Mouse (Mus musculus): ENCODE measurements around the gene Nmt1. TPM values are rescaled to one million over a fixed set of nuclear protein-coding genes. Genes with fewer than 3 reads are reported as not detected.

The Nmt1 gene
- polyA plus RNA-seq, 2 experiments, result 22.3 to 44.3 TPM

DNA sequence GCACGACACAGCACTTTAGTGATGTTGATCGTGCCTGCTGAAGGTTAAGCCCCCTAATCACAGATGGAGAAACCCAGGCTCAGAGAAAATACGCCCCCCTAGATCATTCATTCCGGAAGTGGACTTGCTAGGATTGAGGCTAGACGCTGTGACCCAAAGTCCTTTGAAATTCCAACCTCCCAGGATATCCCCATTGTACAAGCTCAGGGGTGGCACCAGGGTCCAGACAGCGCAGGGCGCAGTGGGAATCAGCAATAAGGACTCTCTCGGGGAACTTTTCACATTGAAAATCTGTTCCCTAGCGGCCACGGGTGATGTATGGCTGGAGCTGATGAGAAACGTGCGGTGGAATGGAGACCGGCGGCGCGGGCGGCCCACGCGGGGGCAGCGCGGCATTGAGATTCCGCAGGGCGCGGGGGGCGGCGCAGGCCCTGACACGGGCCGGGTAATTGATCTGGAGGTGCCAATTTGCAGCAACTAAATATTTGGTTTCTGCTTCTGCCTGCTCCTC, 38.3 kb upstream of the Nmt1 start:
- H3K27me3 ChIP-seq (ENCODE audit: control insufficient read depth, insufficient read depth, low read length), result peaks cover 43% of the 10 kb centered on the region
- no peaks in the 10 kb centered on the region for H3K9me3 ChIP-seq (ENCODE audit: control insufficient read depth, low read length)
- H3K4me1 ChIP-seq (replicated peaks; ENCODE audit: control insufficient read depth in 2 of 2, insufficient read depth in 2 of 2, low read length in 1 of 2), result no peaks in the 10 kb centered on the region
- ATAC-seq (ENCODE audit: insufficient read depth) (no peak), DNase-seq (ENCODE audit: low read depth in 3 of 3, low spot score in 3 of 3) (no peak)
- no peak for TF ChIP-seq CTCF (IDR thresholded peaks at IDR 0.05; ENCODE audit: low read depth)
- no peak for TF ChIP-seq EP300 (IDR thresholded peaks at IDR 0.05; ENCODE audit: low read depth)
- no peaks in the 10 kb centered on the region for H3K36me3 ChIP-seq (replicated peaks; ENCODE audit: control insufficient read depth, insufficient read depth, low read depth)
- 9% methylated on average over 28 of the region's 28 CpGs for WGBS (ENCODE audit: insufficient replicate concordance)
- peak overlapping the region in 1 of 2 experiments; percentile 25; a peak in 2 of 4 replicates for H3K4me3 ChIP-seq (ENCODE audit: insufficient read depth in 1 of 2, low read depth in 2 of 2, low read length in 2 of 2)
- H3K4me2 ChIP-seq (ENCODE audit: low read depth), result peak overlapping the region; percentile 51
- H3K9ac ChIP-seq (replicated peaks), result no peak overlapping the region
- H3K27ac ChIP-seq, result no peak overlapping the region

DNA sequence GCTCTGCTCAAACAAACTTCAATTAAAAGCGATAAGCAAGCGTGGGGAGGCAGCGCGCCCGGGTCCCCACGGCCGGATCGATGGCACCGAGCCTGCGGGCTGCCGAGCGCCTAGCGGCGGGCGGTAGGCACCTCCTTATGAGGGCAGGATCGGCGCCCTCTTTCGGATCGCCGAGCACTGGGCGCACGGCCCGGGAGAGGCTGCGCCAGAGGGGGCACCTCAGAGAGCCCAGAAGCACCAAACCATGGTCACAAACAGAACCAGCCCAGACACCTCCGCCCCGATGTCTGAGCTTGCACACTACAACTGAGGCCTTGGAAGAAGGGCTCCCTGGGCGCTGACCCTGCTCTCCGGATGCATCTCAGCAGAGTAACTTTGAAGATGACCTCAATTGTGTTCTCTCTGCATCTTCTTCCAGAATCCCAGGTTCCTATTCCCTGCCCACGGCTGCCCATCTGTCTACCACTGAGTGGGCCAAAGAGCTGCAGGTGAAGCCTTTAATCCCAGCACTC, 37.8 kb upstream of the Nmt1 start:
- peak overlapping the region; percentile 51 for H3K4me2 ChIP-seq (ENCODE audit: low read depth)
- H3K4me1 ChIP-seq (replicated peaks; ENCODE audit: control insufficient read depth in 2 of 2, insufficient read depth in 2 of 2, low read length in 1 of 2), result no peaks in the 10 kb centered on the region
- 1% methylated on average over 29 of the region's 29 CpGs for WGBS (ENCODE audit: insufficient replicate concordance)
- ATAC-seq (ENCODE audit: insufficient read depth), result no peak
- H3K9me3 ChIP-seq (ENCODE audit: control insufficient read depth, low read length), result no peaks in the 10 kb centered on the region
- H3K36me3 ChIP-seq (replicated peaks; ENCODE audit: control insufficient read depth, insufficient read depth, low read depth), result no peaks in the 10 kb centered on the region
- TF ChIP-seq CTCF (IDR thresholded peaks at IDR 0.05; ENCODE audit: low read depth) (peak; percentile 40; the same call in 1 of the 2 replicates), EP300 (IDR thresholded peaks at IDR 0.05; ENCODE audit: low read depth) (no peak)
- peak overlapping the region in 1 of 2 experiments; percentile 25; a peak in 2 of 4 replicates for H3K4me3 ChIP-seq (ENCODE audit: insufficient read depth in 1 of 2, low read depth in 2 of 2, low read length in 2 of 2)
- no peak overlapping the region for H3K27ac ChIP-seq
- peaks cover 43% of the 10 kb centered on the region for H3K27me3 ChIP-seq (ENCODE audit: control insufficient read depth, insufficient read depth, low read length)
- no peak overlapping the region for H3K9ac ChIP-seq (replicated peaks)
- DNase-seq (ENCODE audit: low read depth in 3 of 3, low spot score in 3 of 3), result no peak

DNA sequence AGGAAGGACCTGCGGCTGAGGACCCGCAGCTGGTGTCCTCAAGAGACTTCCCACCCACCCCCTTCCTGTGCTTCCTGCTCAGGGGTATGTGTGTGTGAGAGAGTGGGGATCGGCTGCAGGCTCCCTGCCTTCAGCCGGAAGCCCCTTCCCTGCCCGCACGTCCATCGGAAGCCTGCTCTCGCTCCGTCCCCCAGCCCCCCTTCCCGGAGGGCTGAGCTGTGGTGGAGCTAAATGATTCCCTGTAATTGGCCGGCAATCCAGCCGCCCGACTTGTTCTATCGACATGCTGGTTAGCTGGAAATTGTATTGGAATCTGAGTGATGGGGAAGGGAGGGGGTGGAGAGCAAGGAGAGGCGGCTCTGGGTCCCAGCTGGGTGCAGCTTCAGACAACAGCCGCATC, 36.3 kb upstream of the Nmt1 start:
- WGBS (ENCODE audit: insufficient replicate concordance), result 5% methylated on average over 16 of the region's 16 CpGs
- DNase-seq (ENCODE audit: low read depth in 3 of 3, low spot score in 3 of 3) (no peak), ATAC-seq (ENCODE audit: insufficient read depth) (no peak)
- no peak for TF ChIP-seq EP300 (IDR thresholded peaks at IDR 0.05; ENCODE audit: low read depth)
- TF ChIP-seq CTCF (IDR thresholded peaks at IDR 0.05; ENCODE audit: low read depth), result no peak
- Histone ChIP-seq H3K27me3 (ENCODE audit: control insufficient read depth, insufficient read depth, low read length) (peaks cover 43% of the 10 kb centered on the region), H3K9ac (replicated peaks) (no peak overlapping the region), H3K4me3 (ENCODE audit: insufficient read depth in 1 of 2, low read depth in 2 of 2, low read length in 2 of 2) (no peak overlapping the region), H3K36me3 (replicated peaks; ENCODE audit: control insufficient read depth, insufficient read depth, low read depth) (no peaks in the 10 kb centered on the region), H3K4me1 (replicated peaks; ENCODE audit: control insufficient read depth in 2 of 2, insufficient read depth in 2 of 2, low read length in 1 of 2) (no peaks in the 10 kb centered on the region), H3K27ac (no peak overlapping the region), H3K4me2 (ENCODE audit: low read depth) (no peak overlapping the region), H3K9me3 (ENCODE audit: control insufficient read depth, low read length) (no peaks in the 10 kb centered on the region)

DNA sequence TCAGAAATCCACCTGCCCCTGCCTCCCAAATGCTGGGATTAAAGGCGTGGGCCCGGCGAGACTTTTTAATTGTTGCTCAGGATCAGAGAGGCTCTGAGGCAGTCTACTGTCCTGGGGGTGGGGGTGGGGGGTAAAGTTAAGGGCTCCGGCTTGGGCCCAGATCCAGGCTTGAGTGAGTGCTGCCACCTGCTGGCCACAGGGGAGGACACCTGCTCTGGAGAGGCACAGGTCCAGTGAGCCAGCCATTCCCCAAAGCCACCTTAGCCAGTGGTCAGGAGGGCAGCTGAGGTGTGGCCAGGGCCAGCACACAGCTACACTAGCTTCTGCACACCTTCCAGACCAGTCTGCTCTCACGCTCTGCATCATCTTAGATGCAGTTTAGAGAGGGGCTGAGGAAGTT, 35.0 kb upstream of the Nmt1 start:
- no peaks in the 10 kb centered on the region for H3K36me3 ChIP-seq (replicated peaks; ENCODE audit: control insufficient read depth, insufficient read depth, low read depth)
- no peak overlapping the region for H3K4me3 ChIP-seq (ENCODE audit: insufficient read depth in 1 of 2, low read depth in 2 of 2, low read length in 2 of 2)
- TF ChIP-seq EP300 (IDR thresholded peaks at IDR 0.05; ENCODE audit: low read depth) (no peak), CTCF (IDR thresholded peaks at IDR 0.05; ENCODE audit: low read depth) (peak; percentile 93)
- peaks cover 2% of the 10 kb centered on the region in 2 experiments for H3K4me1 ChIP-seq (replicated peaks; ENCODE audit: control insufficient read depth in 2 of 2, insufficient read depth in 2 of 2, low read length in 1 of 2)
- peaks cover 43% of the 10 kb centered on the region for H3K27me3 ChIP-seq (ENCODE audit: control insufficient read depth, insufficient read depth, low read length)
- 13% methylated on average over 5 of the region's 5 CpGs for WGBS (ENCODE audit: insufficient replicate concordance)
- H3K27ac ChIP-seq, result no peak overlapping the region
- no peaks in the 10 kb centered on the region for H3K9me3 ChIP-seq (ENCODE audit: control insufficient read depth, low read length)
- ATAC-seq (ENCODE audit: insufficient read depth) (0 out of 2 replicates have a peak, but pooled peaks have one; percentile 29), DNase-seq (ENCODE audit: low read depth in 3 of 3, low spot score in 3 of 3) (peak in 1 of 3 experiments; percentile 36)
- H3K4me2 ChIP-seq (ENCODE audit: low read depth), result no peak overlapping the region
- H3K9ac ChIP-seq (replicated peaks), result no peak overlapping the region

DNA sequence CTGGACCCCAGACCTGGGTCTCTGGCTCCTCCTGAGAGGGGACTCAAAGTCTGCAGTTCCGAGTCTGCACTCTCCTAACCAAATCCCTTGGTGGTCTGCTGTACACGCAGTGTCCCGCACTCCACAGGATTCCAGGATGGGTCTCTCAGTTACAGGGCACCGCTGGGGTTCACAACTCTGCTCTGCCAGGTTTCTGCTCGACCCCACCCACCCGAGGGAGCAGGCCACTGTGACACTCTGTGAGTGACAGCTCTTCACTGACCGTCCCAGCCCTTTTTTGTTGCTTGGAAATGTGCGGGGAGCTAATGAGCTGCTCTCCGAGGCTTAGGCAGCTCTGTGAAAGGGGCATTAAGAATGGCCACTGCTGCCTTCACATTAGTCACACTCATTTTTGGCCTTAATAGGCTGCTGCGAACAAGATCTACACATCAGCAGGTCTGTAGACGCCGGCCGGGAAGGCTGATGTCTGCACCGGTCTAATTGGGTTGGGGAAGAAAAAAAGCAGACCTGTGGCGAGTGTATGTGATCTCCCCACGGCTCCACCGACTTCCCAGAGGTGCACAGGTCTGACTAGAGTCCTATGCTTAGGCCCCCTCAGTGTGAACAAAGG, 34.5 kb upstream of the Nmt1 start:
- Histone ChIP-seq H3K27me3 (ENCODE audit: control insufficient read depth, insufficient read depth, low read length) (peaks cover 37% of the 10 kb centered on the region), H3K4me2 (ENCODE audit: low read depth) (no peak overlapping the region), H3K27ac (no peak overlapping the region), H3K36me3 (replicated peaks; ENCODE audit: control insufficient read depth, insufficient read depth, low read depth) (no peaks in the 10 kb centered on the region), H3K4me1 (replicated peaks; ENCODE audit: control insufficient read depth in 2 of 2, insufficient read depth in 2 of 2, low read length in 1 of 2) (peaks cover 6 to 8% of the 10 kb centered on the region in 2 experiments), H3K4me3 (ENCODE audit: insufficient read depth in 1 of 2, low read depth in 2 of 2, low read length in 2 of 2) (no peak overlapping the region), H3K9ac (replicated peaks) (no peak overlapping the region), H3K9me3 (ENCODE audit: control insufficient read depth, low read length) (no peaks in the 10 kb centered on the region)
- ATAC-seq (ENCODE audit: insufficient read depth) (no peak), DNase-seq (ENCODE audit: low read depth in 3 of 3, low spot score in 3 of 3) (no peak)
- WGBS (ENCODE audit: insufficient replicate concordance), result 63% methylated on average over 17 of the region's 17 CpGs
- no peak for TF ChIP-seq EP300 (IDR thresholded peaks at IDR 0.05; ENCODE audit: low read depth)

All from liver, embryonic 14.5 days (tissue).